Mouse (Mus musculus) myocyte (in vitro differentiated cells): ENCODE results near the gene Rilpl1.

Source experiments
- CEBPB ChIP-seq: IDR thresholded peaks from 2 replicates; pipeline ENCODE4 v1.6.1; 2011; ENCODE audit warnings: mild to moderate bottlenecking, moderate library complexity; ENCODE audit not compliant: poor library complexity, insufficient read depth, severe bottlenecking
- POLR2A ChIP-seq: IDR thresholded peaks from one replicate; pipeline ENCODE4 v1.6.1; 2011; ENCODE audit warnings: low read depth, mild to moderate bottlenecking, control low read depth, moderate library complexity; ENCODE audit not compliant: insufficient read length
- POLR2AphosphoS2 ChIP-seq: IDR thresholded peaks from one replicate; pipeline ENCODE4 v1.6.1; 2011; ENCODE audit warnings: low read depth, control low read depth; ENCODE audit not compliant: insufficient read length
- SRF ChIP-seq: IDR thresholded peaks from one replicate; pipeline ENCODE4 v1.6.1; 2011; ENCODE audit warnings: low read depth; ENCODE audit not compliant: control insufficient read depth, insufficient read length
- USF1 ChIP-seq: IDR thresholded peaks from one replicate; pipeline ENCODE4 v1.6.1; 2011; ENCODE audit warnings: low read depth, mild to moderate bottlenecking, control low read depth, moderate library complexity

GRCm38 (mm10) chr5:124449494-124449893 lies 81.7 kb downstream of the Rilpl1 start:
- TF ChIP-seq POLR2AphosphoS2 (no peak), USF1 (no peak), CEBPB (no peak), POLR2A (no peak), SRF (no peak)
